Mouse (Mus musculus) E14TG2a.4 (cell line): Measurements from ENCODE around the gene F3.

Experiments
- CTCF ChIP-seq: conservative IDR thresholded peaks from 2 replicates; pipeline ENCODE4 v1.5.1; 2014; ENCODE audit warnings: low read length
- NANOG ChIP-seq: IDR thresholded peaks from 2 replicates; pipeline ENCODE4 v1.6.1; 2014; ENCODE audit warnings: borderline replicate concordance, low read length, mixed read lengths
- POU5F1 ChIP-seq: IDR thresholded peaks from 2 replicates; pipeline ENCODE4 v1.6.1; 2014; ENCODE audit warnings: low read length, borderline replicate concordance

- TF ChIP-seq CTCF (no peak), NANOG (no peak), POU5F1 (no peak)
Measured at GRCm38 (mm10) chr3:121715336-121715735, 8.0 kb upstream of the F3 start.
